Mouse (Mus musculus) spleen, adult 18-20 months (tissue): ENCODE results near the gene Hnrnpa0.
A peak's percentile ranks its signal among the peaks of the same experiment; 100 is the strongest.

ENCODE experiments used
- DNase-seq, 2 experiments: peaks; one replicate each; pipeline ENCODE4 v3.0.0; 2022; ENCODE audit warnings: mixed read lengths in 2 of 2

The Hnrnpa0 gene

DNA sequence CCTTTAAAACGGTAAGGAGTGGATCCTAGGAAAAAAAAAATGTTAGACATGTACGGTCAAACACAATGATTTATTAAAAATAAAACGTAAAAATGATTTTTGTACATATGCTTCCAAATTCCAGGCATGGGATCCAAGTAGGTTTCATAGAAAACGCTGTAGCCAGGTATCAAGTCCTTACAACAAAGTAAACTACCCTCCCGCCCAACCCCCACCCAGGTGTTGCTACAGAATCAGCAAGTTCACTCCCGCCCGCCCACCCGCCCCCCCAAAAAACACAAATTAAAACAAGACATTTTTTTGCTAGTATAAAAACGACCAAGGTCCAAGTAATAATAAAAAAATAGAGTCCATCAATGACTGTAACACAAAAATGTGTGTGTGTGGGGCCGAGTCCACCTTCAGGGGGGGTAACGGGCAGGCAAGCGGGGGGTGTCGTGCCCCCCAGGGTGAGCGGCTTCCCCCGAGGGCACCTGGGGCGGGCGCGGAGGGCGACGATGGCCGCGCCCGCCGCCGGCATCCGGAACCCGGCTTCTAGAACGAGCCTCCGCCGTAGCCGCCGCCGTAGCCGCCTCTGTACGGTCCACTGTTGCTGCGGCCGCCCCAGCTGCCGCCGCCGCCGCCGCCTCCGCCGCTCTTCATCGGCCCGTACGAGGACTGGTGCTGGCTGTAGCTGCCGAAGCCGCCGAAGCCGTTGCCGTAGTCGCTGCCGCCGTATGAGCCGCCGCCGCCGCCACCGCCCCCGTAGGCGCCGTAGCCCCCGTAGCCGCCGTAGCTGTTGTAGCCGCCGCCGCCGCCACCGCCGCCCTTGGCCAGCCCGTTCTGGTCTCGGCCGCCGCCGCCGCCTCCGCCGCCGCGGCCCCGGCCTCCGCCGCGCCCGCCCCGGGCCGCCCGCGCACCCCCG, 1.2 kb downstream of the Hnrnpa0 start:
- DNase-seq: peak in 1 of 2 experiments; percentile 27

DNA sequence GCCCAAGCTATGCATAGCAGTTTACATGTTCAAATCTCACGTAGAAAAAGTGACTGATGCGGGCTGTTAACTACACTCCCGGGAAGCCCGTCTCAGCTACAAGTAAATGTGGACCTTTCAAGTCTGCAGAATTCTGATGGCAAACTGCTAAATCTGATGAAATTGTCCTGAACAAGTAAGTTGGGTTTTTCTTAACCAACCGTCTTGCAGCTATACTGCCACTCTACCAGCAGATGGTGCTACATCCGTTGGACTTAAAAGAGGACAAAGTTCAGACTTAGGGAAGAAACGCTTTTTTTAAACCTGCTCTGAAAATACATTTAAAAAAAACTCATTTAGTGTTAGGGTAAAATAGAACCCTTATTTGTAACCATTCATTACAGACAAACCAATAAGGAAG, 2.2 kb downstream of the Hnrnpa0 start:
- DNase-seq: peak in 1 of 2 experiments; percentile 26

DNA sequence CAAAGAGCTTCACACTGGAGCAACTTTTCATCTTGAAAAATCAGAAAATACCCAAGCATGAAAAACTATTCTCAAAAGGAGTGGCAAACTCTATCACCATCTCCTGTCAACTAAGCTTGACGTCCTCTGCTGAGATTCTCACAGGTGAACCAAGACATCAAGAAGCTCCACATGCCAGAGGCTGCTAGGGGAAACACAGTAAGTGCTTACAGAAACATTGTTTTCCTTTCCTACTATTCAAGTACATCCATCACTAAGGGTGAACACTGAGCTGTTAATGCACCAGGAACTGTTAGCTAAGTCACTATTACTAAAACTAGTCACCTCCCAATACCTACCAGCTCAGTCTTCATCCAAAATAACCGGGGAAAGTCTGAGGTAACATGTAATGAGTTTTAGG, 3.4 kb downstream of the Hnrnpa0 start:
- no peak for DNase-seq

DNA sequence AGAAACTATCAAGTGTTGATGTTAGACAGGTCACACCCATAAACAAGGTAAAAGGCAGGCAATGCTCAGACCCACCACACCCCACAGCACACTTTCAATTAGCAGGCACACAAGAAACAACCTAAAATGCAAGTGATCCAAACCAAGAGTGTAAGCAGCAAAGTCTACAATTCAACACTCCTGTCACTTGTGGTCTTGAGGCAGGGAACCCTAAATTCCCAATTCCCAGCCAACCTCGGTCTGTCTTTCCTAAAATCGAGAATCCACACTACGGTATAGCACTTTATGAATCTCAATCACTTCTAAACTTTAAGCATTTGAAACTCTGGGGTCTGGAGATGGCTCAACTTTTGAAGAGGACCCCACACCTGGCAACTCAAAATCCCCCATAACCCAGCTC, 4.1 kb downstream of the Hnrnpa0 start:
- DNase-seq: no peak

- DNase-seq: no peak
Observed at GRCm38 (mm10) chr13:58123381-58123780, 5.0 kb downstream of the Hnrnpa0 start.

- no peak for DNase-seq
Observed at GRCm38 (mm10) chr13:58122786-58123297, 5.5 kb downstream of the Hnrnpa0 start.

GRCm38 (mm10) chr13:58117318-58118017, 10.9 kb downstream of the Hnrnpa0 start:
- peak; percentile 44 to 55 for DNase-seq

DNA sequence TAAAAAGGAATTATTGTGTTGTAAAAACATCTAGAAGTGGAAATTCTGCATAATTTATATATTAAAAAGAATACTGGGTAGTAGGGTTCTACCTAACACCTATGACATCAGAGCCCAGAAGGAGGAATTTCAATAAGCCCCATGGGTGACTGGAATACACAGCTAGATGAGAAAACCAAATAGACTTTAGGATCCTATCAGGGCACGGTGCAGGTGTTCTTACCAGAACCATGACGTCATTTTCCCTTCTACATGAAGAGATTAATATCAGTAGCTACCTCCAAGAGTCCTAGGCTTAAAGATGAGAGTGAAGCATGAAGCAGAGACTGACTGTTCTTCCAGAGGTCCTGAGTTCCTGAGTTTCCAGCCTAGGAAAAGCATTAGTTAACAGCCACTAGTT, 11.6 kb downstream of the Hnrnpa0 start:
- no peak for DNase-seq

GRCm38 (mm10) chr13:58115227-58115626, 13.1 kb downstream of the Hnrnpa0 start:
- DNase-seq: no peak

GRCm38 (mm10) chr13:58113061-58113900, 15.1 kb downstream of the Hnrnpa0 start, which contains the start of gene Klhl3:
Gene Klhl3, minus strand, starts transcription at chr13:58113592.
- peak; percentile 33 to 49 for DNase-seq

- no peak for DNase-seq
Observed at GRCm38 (mm10) chr13:58112601-58113041, 15.7 kb downstream of the Hnrnpa0 start.

- DNase-seq: no peak
Observed at GRCm38 (mm10) chr13:58112191-58112590, 16.2 kb downstream of the Hnrnpa0 start.

DNA sequence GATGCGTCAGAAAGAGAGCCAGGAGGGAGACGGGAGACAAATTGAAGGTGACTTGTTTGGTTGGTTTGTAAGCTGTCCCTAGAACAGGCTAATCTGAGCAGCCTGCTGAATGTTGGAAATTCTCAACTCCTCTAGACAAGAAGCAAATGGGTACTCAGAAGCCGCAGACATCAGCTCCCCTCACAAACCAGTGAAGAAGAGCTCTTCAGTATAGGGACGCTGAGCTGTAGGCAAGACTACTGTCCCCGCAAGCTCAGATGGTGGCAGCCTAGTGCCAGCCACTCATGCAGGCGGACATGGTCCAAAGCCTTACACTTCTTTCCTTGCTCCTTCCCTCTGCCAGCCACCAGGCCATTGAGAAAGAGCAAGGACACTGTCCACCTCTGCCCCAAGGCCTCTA, 17.1 kb downstream of the Hnrnpa0 start:
- DNase-seq: no peak

GRCm38 (mm10) chr13:58090643-58091042, 37.7 kb downstream of the Hnrnpa0 start:
- DNase-seq: no peak

DNA sequence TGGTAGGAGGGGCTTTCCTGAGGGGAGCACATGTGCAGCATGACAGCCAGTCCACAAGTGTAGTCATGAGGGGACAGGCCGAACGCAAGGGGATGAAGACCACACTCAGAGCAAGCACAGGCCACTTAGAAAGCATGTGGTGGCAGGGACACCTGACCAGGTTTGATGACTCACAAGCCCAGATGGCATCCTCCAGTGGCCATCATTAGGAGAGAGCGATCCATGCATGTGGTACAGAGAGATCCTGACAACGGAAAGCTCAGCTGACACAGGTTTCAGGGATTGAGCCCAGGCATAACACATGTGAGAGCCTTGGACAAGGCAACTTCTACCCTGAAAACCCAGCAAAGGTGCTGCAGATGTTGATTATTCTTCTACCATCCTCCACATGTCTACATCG, 44.0 kb downstream of the Hnrnpa0 start:
- no peak for DNase-seq

DNA sequence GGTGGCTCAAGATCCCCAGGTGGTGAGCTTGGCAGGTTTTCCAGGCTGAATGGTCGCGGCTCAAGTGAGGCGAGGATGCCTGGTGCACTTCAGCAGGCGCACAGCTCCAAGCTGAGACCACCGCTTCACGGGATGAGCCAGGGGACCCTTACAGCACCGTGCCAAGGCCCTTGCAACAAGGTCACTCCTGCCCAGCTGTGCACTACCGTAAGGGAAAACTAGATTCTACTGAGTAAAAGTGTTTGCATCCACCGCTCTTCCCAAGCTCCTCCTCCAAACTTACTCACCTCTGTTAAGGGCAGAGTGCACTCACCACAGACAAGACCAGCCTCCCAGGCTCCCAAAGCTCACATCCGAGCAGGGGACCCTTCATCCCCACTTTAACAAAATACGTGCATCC, 44.8 kb downstream of the Hnrnpa0 start:
- no peak for DNase-seq

DNA sequence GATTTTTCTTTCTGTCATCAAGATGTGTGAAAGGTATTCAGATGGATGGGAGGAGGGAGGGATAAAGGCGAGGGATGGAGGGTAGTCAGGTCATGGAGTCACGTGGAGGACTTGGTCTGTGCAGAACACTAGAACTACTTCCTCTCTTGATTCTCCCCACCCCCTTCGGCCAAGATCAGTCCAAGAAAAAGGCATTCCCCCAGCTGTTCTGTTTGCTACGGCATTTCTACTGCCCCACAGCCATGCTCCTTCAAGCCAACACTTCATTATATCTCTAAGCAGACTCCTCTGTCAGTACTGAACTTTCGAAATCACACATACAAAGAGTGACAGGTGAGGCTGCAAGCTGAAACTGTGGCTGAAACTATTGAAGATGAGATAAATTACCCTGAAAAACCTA, 45.3 kb downstream of the Hnrnpa0 start:
- no peak for DNase-seq

DNA sequence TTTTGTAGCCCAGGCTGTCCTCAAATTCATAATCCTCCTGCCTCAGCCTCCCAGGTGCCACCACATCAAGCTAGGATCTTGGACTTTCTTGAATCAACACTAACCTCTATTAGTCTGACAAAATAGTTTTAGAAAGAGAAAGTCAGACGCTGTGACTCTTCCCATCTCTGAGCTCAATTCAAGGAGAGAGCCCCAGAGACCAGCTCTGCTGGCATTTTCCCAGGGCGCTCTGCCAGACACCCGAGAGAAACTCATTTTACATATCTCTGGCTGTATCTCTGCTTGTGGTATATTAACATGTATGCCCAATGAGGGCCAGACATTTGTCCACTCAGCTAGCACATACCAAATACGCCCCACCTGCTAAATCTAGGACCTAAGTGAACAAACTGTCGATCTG, 50.0 kb downstream of the Hnrnpa0 start:
- no peak for DNase-seq
